Mouse (Mus musculus): Measurements from ENCODE around the gene Amph.

Gene Amph

DNA sequence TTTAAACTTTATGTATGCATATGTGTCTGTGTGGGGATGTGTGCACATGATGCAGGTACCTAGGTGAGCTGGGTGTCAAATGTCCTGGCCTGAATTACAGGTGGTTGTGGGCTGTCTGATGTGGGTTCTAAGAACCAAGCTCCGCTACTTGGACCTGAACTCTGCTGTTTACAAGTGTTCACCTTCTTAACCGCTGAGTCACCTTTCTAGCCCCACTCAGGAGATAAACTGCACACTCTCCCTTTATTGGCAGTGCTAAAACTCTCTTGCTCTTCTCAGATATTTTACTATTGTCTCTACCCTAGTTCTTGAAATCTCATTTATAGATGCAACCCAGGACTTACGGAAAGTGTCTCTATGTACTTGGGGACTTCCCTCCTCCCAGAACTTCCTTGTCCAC lies 199.5 kb downstream of the Amph start:
- no peak for DNase-seq

DNA sequence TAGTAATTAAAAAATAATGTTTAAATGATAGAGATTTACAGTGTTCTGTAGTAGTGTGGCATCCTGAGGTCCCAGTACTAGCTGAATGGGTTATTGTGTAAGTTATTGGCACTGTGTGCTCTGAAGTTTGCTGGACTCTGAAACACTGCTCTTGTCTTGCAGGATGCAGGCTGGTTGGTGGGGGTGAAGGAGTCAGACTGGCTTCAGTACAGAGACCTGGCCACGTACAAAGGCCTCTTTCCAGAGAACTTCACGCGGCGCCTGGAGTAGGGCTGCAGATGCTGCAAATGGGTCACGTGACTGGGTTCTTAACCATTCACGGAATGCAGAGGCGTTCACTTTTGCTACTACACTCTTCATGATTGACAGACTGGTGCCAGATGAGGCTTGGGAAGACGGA lies 201.6 kb downstream of the Amph start:
- DNase-seq: no peak

DNA sequence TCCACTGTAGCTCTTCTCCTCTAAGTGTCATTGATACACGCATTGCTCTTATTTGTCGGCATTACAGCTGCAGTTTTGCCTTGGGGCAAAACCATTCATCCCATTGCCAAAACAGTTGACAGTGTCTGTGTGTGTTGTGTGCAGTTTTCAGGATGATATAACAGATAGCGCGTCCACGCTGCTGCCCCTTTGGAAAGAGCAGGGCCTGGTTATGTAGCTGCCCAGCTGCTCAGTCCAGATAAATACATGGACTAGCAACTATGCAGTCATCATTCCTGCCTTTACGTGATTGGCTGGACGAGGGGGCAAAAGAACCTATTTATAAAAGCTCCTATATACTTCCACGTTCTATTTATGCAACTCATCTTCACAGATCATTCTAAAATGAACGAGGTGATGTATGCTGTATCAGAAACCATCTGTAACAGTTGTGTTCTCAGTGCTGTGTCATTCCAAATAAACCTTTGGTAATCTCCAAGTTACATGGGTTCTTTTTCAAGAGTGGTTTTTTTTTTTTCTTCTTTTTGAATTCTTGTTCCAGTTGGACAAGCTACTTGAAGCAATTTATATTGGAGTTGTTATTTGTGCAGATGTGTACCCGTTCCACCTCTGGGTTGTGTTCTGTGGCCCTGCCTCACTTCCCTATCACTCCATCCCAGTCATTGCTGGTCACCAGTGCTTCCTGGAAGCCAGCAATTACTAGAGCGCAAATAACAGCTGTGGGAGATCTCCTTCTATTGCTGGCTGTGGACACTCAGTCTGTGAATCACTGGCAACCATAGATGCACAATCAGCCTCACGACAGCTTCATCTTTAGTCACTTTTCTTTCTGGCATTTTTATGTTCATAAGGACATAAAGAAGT lies 202.7 kb downstream of the Amph start:
- DNase-seq: no peak

DNA sequence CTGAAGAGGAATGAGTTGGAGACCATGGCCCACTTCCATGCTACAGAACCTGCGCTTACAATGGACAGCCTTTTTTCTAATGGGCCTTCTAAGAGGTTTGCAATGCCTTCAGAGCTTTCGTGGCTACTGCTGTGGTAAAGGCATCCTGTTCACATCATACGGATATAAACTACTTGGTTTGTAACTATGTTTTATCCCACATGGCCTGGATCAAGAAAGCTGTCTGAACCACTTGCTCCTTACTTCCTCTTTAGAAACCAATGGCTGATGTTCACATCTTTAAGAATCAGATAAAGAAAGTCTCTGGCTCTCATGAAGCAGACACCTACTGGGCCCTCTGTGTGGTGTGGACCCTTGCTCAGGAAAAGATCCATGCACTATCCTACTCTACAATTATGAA lies 204.1 kb downstream of the Amph start:
- no peak for DNase-seq

DNA sequence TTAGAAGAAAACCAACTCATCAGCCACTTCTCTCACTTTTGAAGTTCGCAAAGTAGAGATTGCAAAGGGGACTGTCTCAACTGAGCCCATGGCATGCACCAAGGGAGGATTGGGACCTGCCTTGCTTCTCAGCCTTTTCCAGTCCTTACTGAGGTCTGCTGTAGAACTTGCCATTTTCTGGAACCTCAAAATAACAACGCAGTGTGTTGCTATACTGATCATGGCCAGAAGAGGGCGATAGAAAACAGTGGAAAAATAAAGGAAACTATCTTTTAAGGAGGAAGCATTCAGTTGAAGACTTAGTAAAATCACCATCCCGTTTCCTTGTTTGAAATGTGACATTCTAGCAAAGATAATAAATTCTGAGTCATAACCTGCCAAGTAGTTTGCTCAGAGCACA lies 210.5 kb downstream of the Amph start:
- DNase-seq: peak; percentile 51 to 74

DNA sequence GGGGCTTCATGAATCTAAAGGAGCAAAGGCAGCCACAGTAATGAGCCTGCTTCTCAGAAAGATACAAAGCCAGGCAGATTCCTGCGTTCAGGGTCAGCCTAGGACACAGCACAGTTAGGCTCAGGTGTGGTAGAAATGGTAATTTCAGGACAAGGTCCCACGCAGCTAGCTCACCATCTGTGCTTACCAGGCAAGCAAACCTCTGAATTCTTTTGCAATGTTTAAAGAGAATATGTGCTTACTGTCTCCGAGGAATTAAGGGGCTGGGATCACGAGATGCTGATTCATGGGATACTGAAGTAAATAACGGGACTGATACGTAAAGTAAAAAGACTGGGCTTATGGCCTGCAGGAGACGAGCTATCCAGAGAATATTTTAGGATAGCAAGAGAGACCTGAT lies 212.6 kb downstream of the Amph start:
- DNase-seq: no peak

DNA sequence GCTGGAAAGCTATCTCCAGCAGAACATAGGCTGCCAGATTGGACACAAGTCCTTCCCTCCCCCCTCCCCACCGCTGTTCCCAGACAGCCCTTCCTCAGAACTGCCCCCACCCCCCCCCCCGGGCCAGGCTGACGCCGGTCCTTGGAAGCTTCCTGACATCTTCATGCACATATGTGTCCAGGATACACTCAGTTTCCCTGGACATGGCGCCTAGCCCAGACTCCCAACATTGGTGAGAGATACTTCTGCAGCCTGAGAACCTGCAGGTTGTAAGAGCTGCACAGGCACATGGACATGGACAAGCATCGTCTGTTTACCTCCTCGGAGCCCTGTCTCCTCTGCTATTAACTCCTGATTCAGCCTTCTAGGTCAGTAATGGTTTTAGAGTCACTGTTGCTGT lies 213.1 kb downstream of the Amph start:
- peak in 1 of 2 experiments; percentile 34 for DNase-seq

DNA sequence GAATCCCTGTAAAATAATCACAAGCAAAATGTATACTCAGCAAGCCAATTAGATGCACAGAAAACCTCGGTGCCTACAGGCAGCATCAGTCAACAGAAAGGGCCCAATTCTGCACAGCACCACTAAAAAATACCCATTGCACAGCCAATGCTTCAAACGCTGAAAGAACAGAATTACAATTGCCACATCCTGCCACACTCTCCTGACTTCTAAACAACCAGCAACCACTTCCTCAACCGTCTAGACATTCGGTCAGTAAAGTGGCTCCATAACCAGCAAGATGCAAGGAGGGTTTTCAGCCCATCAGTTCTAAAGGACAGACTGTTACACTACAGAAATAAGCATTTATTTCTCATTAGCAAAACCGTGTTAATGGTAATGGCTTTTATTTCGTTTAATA lies 214.1 kb downstream of the Amph start:
- no peak for DNase-seq

DNA sequence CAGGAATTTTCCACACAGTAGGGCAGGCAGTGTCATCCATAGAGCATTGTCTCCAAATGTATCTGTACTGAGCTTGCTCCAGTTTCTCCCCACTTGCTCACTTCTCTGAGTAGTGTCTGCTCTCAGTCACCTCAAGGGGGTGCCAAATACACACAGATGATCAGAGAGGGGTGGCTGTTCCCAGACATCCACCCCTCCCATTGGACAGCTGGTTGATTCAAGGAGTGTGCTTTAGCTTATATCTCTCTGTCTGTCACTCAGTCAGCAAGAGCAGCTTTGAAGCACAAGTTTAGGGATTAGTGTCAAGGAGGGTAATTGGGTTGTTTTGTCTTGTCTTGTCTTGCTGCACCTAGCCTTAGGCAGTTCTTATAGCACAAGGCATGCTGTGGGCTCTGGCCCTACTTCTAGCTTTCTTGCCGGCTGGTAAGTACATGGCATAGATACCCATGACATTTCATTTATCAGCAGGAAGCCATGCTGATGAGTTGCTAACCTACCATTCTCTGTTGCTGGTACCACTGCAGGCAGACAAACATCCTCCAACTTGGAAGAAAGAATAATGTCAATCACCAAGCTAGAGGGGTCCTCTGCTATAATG lies 229.8 kb downstream of the Amph start:
- DNase-seq: peak; percentile 40 to 62

DNA sequence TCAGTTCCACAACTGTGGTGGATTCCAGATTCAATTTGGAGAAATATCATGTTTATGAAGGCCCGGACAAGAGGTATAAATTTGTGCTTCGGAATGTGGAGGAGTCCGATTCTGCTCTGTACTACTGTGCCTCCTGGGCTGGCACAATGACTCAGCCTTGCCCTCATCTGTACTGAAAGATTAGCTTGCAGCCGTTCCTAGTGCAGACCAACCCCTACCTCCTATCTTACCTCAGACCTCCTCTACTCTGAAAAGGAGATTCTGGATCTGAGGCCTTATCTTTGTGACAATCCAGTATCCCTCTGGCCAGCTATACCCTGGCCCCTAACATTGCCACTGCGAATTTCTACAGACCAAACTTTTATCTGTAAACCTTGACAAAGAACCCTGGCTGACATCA lies 230.3 kb downstream of the Amph start:
- DNase-seq: no peak

DNA sequence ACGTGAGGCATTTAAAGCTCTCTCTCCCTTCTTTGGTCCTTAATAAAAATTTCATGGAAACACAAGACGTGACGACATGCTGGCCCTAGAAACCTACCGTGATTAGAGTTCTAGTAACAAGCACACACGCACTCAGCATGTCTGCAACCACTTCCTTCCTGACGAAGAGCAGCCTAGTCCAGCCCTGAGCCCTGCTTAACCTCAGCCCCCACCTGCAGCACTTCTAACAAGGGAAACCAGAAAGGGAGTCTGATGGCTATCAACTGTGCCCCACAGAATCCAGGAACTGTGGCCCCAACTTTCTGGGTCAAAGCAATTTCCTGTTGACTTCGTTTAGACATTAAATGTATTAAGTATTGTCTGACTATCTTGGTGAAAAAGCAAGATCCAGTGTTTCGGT lies 234.3 kb downstream of the Amph start:
- no peak for DNase-seq

DNA sequence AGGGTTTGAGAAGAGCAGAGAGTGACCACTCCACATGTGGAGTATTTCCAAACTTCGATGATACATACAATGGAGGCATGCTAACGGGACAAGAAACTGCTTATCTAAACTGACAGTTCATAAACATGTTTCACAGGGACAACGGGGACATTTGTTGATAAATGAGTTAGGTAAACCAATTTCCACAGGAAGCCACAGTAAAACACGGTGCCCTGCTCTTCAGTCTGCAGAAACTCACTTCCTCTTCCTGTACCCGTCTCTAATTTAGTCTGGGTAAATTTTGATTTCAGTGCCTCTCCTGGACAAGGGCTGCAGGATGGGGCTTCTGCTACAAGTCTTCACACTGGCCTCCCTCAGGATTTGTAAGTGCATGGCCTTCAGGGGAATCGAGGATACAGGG lies 242.0 kb downstream of the Amph start:
- no peak for DNase-seq

DNA sequence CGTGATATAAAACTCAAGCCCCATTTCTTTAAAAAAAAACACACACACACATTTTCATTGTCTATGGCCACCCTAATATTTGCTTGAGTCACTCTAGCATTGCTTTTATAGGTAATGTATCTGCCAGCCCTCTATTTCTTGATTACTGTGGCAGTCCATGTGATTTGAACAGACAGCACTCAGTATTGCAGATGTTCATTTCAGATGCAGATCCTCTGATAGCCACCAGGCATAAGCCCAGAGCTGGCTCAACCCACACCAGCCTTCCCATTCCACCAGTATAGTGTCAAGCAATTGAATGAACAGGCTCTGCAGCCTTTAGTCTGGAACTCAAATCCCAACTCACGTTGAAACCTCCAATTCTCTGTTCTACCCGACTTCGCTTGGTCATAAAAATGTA lies 246.8 kb downstream of the Amph start:
- DNase-seq: no peak

DNA sequence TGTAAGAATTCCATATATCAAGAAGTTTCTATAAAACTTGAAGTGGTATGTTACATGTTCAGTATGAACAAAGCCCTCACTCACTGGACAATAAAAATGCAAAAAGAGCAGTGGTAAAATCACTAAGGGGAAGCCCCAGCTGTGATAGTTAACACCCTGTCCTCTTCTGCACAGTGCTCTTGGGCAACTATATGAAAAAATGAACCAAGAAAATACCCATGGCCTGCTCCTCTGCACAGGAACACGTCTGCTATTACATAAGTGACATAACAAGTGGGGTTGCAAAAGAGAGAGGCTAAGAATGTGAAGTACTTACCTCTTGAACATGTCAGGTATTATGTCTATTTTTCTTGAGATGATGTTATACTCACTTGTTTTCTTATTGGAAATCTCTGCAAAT lies 247.5 kb downstream of the Amph start:
- no peak for DNase-seq
